Mouse (Mus musculus): ENCODE measurements around the gene Prdm8. TPM values are rescaled to one million over a fixed set of nuclear protein-coding genes. Genes with fewer than 3 reads are reported as not detected.

Prdm8 gene
- polyA plus RNA-seq, 1 experiment from 2014 or later, result 0.04 TPM

- no peak for ATAC-seq
- Histone ChIP-seq H3K9me3 (ENCODE audit: control insufficient read depth, low read length) (no peaks in the 10 kb centered on the region), H3K4me1 (ENCODE audit: control insufficient read depth, insufficient read depth, low read length) (no peaks in the 10 kb centered on the region), H3K27ac (ENCODE audit: low read length) (no peak overlapping the region), H3K27me3 (replicated peaks; ENCODE audit: control insufficient read depth, insufficient read depth, low read length) (no peaks in the 10 kb centered on the region), H3K4me3 (ENCODE audit: low read length) (no peak overlapping the region), H3K4me2 (ENCODE audit: low read depth, low read length) (no peak overlapping the region), H3K9ac (ENCODE audit: low read depth, low read length) (no peak overlapping the region), H3K36me3 (ENCODE audit: control insufficient read depth, insufficient read depth, low read length) (no peaks in the 10 kb centered on the region)
- WGBS, result 44% methylated on average over 7 of the region's 7 CpGs
These were observed 32.2 kb downstream of the Prdm8 start for GRCm38 (mm10) chr5:98199219-98199552.

GRCm38 (mm10) chr5:98201606-98202005 lies 34.6 kb downstream of the Prdm8 start:
- Histone ChIP-seq H3K4me3 (ENCODE audit: low read length) (no peak overlapping the region), H3K9ac (ENCODE audit: low read depth, low read length) (no peak overlapping the region), H3K27ac (ENCODE audit: low read length) (no peak overlapping the region), H3K4me1 (ENCODE audit: control insufficient read depth, insufficient read depth, low read length) (no peaks in the 10 kb centered on the region), H3K36me3 (ENCODE audit: control insufficient read depth, insufficient read depth, low read length) (no peaks in the 10 kb centered on the region), H3K27me3 (replicated peaks; ENCODE audit: control insufficient read depth, insufficient read depth, low read length) (no peaks in the 10 kb centered on the region), H3K9me3 (ENCODE audit: control insufficient read depth, low read length) (no peaks in the 10 kb centered on the region), H3K4me2 (ENCODE audit: low read depth, low read length) (no peak overlapping the region)
- WGBS, result 66% methylated on average over 3 of the region's 3 CpGs
- no peak for ATAC-seq

GRCm38 (mm10) chr5:98202996-98203395 lies 36.0 kb downstream of the Prdm8 start:
- no peaks in the 10 kb centered on the region for H3K9me3 ChIP-seq (ENCODE audit: control insufficient read depth, low read length)
- ATAC-seq, result no peak
- H3K4me3 ChIP-seq (ENCODE audit: low read length), result no peak overlapping the region
- H3K4me2 ChIP-seq (ENCODE audit: low read depth, low read length), result no peak overlapping the region
- no peak overlapping the region for H3K9ac ChIP-seq (ENCODE audit: low read depth, low read length)
- WGBS, result 21% methylated on average over 4 of the region's 4 CpGs
- H3K27me3 ChIP-seq (replicated peaks; ENCODE audit: control insufficient read depth, insufficient read depth, low read length), result no peaks in the 10 kb centered on the region
- no peaks in the 10 kb centered on the region for H3K4me1 ChIP-seq (ENCODE audit: control insufficient read depth, insufficient read depth, low read length)
- H3K27ac ChIP-seq (ENCODE audit: low read length), result no peak overlapping the region
- no peaks in the 10 kb centered on the region for H3K36me3 ChIP-seq (ENCODE audit: control insufficient read depth, insufficient read depth, low read length)

GRCm38 (mm10) chr5:98212501-98212900 lies 45.5 kb downstream of the Prdm8 start:
- Histone ChIP-seq H3K9ac (ENCODE audit: low read depth, low read length) (no peak overlapping the region), H3K36me3 (ENCODE audit: control insufficient read depth, insufficient read depth, low read length) (no peaks in the 10 kb centered on the region), H3K9me3 (ENCODE audit: control insufficient read depth, low read length) (no peaks in the 10 kb centered on the region), H3K27me3 (replicated peaks; ENCODE audit: control insufficient read depth, insufficient read depth, low read length) (no peaks in the 10 kb centered on the region), H3K4me1 (ENCODE audit: control insufficient read depth, insufficient read depth, low read length) (no peaks in the 10 kb centered on the region), H3K4me3 (ENCODE audit: low read length) (no peak overlapping the region), H3K4me2 (ENCODE audit: low read depth, low read length) (no peak overlapping the region), H3K27ac (ENCODE audit: low read length) (no peak overlapping the region)
- 71% methylated on average over 4 of the region's 4 CpGs for WGBS
- ATAC-seq, result no peak

GRCm38 (mm10) chr5:98221956-98222355 lies 55.0 kb downstream of the Prdm8 start:
- Histone ChIP-seq H3K27ac (ENCODE audit: low read length) (no peak overlapping the region), H3K27me3 (replicated peaks; ENCODE audit: control insufficient read depth, insufficient read depth, low read length) (no peaks in the 10 kb centered on the region), H3K36me3 (ENCODE audit: control insufficient read depth, insufficient read depth, low read length) (no peaks in the 10 kb centered on the region), H3K4me2 (ENCODE audit: low read depth, low read length) (no peak overlapping the region), H3K4me3 (ENCODE audit: low read length) (no peak overlapping the region), H3K4me1 (ENCODE audit: control insufficient read depth, insufficient read depth, low read length) (no peaks in the 10 kb centered on the region), H3K9me3 (ENCODE audit: control insufficient read depth, low read length) (no peaks in the 10 kb centered on the region), H3K9ac (ENCODE audit: low read depth, low read length) (no peak overlapping the region)
- 69% methylated on average over 4 of the region's 4 CpGs for WGBS
- no peak for ATAC-seq

- Histone ChIP-seq H3K9ac (ENCODE audit: low read depth, low read length) (no peak overlapping the region), H3K9me3 (ENCODE audit: control insufficient read depth, low read length) (no peaks in the 10 kb centered on the region), H3K4me3 (ENCODE audit: low read length) (no peak overlapping the region), H3K27ac (ENCODE audit: low read length) (no peak overlapping the region), H3K36me3 (ENCODE audit: control insufficient read depth, insufficient read depth, low read length) (no peaks in the 10 kb centered on the region), H3K4me2 (ENCODE audit: low read depth, low read length) (no peak overlapping the region), H3K27me3 (replicated peaks; ENCODE audit: control insufficient read depth, insufficient read depth, low read length) (no peaks in the 10 kb centered on the region), H3K4me1 (ENCODE audit: control insufficient read depth, insufficient read depth, low read length) (no peaks in the 10 kb centered on the region)
- WGBS, result 86% methylated on average over 2 of the region's 2 CpGs
- ATAC-seq, result no peak
These were observed 59.7 kb downstream of the Prdm8 start for GRCm38 (mm10) chr5:98226710-98227109.

GRCm38 (mm10) chr5:98229456-98229855 lies 62.5 kb downstream of the Prdm8 start:
- no peaks in the 10 kb centered on the region for H3K36me3 ChIP-seq (ENCODE audit: control insufficient read depth, insufficient read depth, low read length)
- no peak overlapping the region for H3K4me3 ChIP-seq (ENCODE audit: low read length)
- no peak for ATAC-seq
- no peaks in the 10 kb centered on the region for H3K27me3 ChIP-seq (replicated peaks; ENCODE audit: control insufficient read depth, insufficient read depth, low read length)
- H3K9me3 ChIP-seq (ENCODE audit: control insufficient read depth, low read length), result no peaks in the 10 kb centered on the region
- no peaks in the 10 kb centered on the region for H3K4me1 ChIP-seq (ENCODE audit: control insufficient read depth, insufficient read depth, low read length)
- 80% methylated on average over 6 of the region's 6 CpGs for WGBS
- H3K4me2 ChIP-seq (ENCODE audit: low read depth, low read length), result no peak overlapping the region
- no peak overlapping the region for H3K9ac ChIP-seq (ENCODE audit: low read depth, low read length)
- H3K27ac ChIP-seq (ENCODE audit: low read length), result no peak overlapping the region

- no peaks in the 10 kb centered on the region for H3K4me1 ChIP-seq (ENCODE audit: control insufficient read depth, insufficient read depth, low read length)
- ATAC-seq, result no peak
These were observed 71.5 kb downstream of the Prdm8 start for GRCm38 (mm10) chr5:98238466-98238865.

More at GRCm38 (mm10) chr5:98238466-98238865, 71.5 kb downstream of the Prdm8 start:
- Histone ChIP-seq H3K4me2 (ENCODE audit: low read depth, low read length) (no peak overlapping the region), H3K9ac (ENCODE audit: low read depth, low read length) (no peak overlapping the region), H3K27ac (ENCODE audit: low read length) (no peak overlapping the region), H3K27me3 (replicated peaks; ENCODE audit: control insufficient read depth, insufficient read depth, low read length) (no peaks in the 10 kb centered on the region), H3K4me3 (ENCODE audit: low read length) (no peak overlapping the region), H3K36me3 (ENCODE audit: control insufficient read depth, insufficient read depth, low read length) (no peaks in the 10 kb centered on the region), H3K9me3 (ENCODE audit: control insufficient read depth, low read length) (no peaks in the 10 kb centered on the region)
- 77% methylated on average over 6 of the region's 6 CpGs for WGBS

Other genes with a start within 250 kb of the Prdm8 start
- gene Antxr2, start 136.2 kb upstream of the Prdm8 start, polyA plus RNA-seq (2015; fragmentation: Nextera tagmentation; extraction: Ambion mirVana), result 19.7 and 21.3 TPM in 2 replicates
- gene Fgf5, start 87.0 kb downstream of the Prdm8 start, polyA plus RNA-seq (2015; fragmentation: Nextera tagmentation; extraction: Ambion mirVana), result 0.51 and 0.65 TPM in 2 replicates
- 0.27 and 0.49 TPM in 2 replicates for gene Cfap299, start 162.1 kb downstream of the Prdm8 start, polyA plus RNA-seq (2015; fragmentation: Nextera tagmentation; extraction: Ambion mirVana)

Measured in intestine, embryonic 16.5 days (tissue).